Mouse (Mus musculus) MEL (cell line): Measurements from ENCODE around the gene Msantd2. TPM values are rescaled to one million over a fixed set of nuclear protein-coding genes. Genes with fewer than 3 reads are reported as not detected.

Source experiments
- DNase-seq: peaks from one replicate; pipeline ENCODE4 v3.0.0; 2011; ENCODE audit warnings: low read depth, low spot score
- H3K27ac ChIP-seq: 2 replicates; pipeline ENCODE4 v1.5.1; 2012; ENCODE audit warnings: low read depth, mild to moderate bottlenecking, control low read depth, low read length, moderate library complexity; ENCODE audit not compliant: control insufficient read depth
- H3K27me3 ChIP-seq, 2 experiments: fragments of 150-350 bp in 1 of 2; sonication (generic) in 1 of 2; 2 replicates each; pipeline ENCODE4 v1.6.1; 2012; ENCODE audit warnings: low read length in 2 of 2, mild to moderate bottlenecking in 2 of 2, improper control_type of control experiment in 1 of 2, moderate library complexity in 1 of 2; ENCODE audit not compliant: insufficient read depth in 2 of 2, control insufficient read depth in 1 of 2
- H3K36me3 ChIP-seq, 2 experiments: 2 replicates each; pipeline ENCODE4 v1.6.1; 2012 to 2014; ENCODE audit warnings: low read length in 2 of 2, improper control_type of control experiment in 1 of 2, inconsistent platforms in 1 of 2, mild to moderate bottlenecking in 1 of 2; ENCODE audit not compliant: insufficient read depth in 2 of 2, control insufficient read depth in 1 of 2
- H3K4me1 ChIP-seq, 2 experiments: fragments of 150-350 bp in 1 of 2; sonication (generic) in 1 of 2; 2 replicates each; pipeline ENCODE4 v1.6.1; 2012; ENCODE audit warnings: low read length in 2 of 2, improper control_type of control experiment in 1 of 2, mild to moderate bottlenecking in 1 of 2; ENCODE audit not compliant: insufficient read depth in 2 of 2, control insufficient read depth in 1 of 2
- H3K4me3 ChIP-seq, 2 experiments: fragments of 150-350 bp in 1 of 2; sonication (generic) in 1 of 2; 2 replicates each; pipeline ENCODE4 v1.5.1; 2012; ENCODE audit warnings: low read depth in 2 of 2, low read length in 2 of 2, mild to moderate bottlenecking in 2 of 2, moderate library complexity in 2 of 2, control low read depth in 1 of 2, improper control_type of control experiment in 1 of 2; ENCODE audit not compliant: control insufficient read depth in 1 of 2, insufficient read depth in 1 of 2
- H3K79me2 ChIP-seq: 2 replicates; pipeline ENCODE4 v1.6.1; 2012; ENCODE audit warnings: mild to moderate bottlenecking, low read length, moderate library complexity; ENCODE audit not compliant: control insufficient read depth, poor library complexity, insufficient read depth
- H3K9ac ChIP-seq: 2 replicates; pipeline ENCODE4 v1.6.1; 2012; ENCODE audit warnings: low read depth, mild to moderate bottlenecking, control low read depth, low read length, moderate library complexity; ENCODE audit not compliant: control insufficient read depth, poor library complexity, severe bottlenecking
- H3K9me3 ChIP-seq: fragments of 150-350 bp; sonication (generic); replicated peaks from 2 replicates; pipeline ENCODE4 v1.6.1; 2012; ENCODE audit warnings: mild to moderate bottlenecking, low read length, improper control_type of control experiment, moderate library complexity; ENCODE audit not compliant: insufficient read depth
- EP300 ChIP-seq, 2 experiments: IDR thresholded peaks; 2 replicates each; pipeline ENCODE4 v1.6.1; 2011; ENCODE audit warnings: improper control_type of control experiment in 2 of 2, low read length in 2 of 2, low read depth in 1 of 2, mild to moderate bottlenecking in 1 of 2
- GATA1 ChIP-seq: IDR thresholded peaks from 2 replicates; pipeline ENCODE4 v1.6.1; 2011; ENCODE audit warnings: low read depth, low read length, improper control_type of control experiment
- JUND ChIP-seq: IDR thresholded peaks from 2 replicates; pipeline ENCODE4 v1.6.1; 2011; ENCODE audit warnings: low read depth, mild to moderate bottlenecking, improper control_type of control experiment, low read length
- MXI1 ChIP-seq: IDR thresholded peaks from 2 replicates; pipeline ENCODE4 v1.6.1; 2011; ENCODE audit warnings: mild to moderate bottlenecking, low read depth, low read length, improper control_type of control experiment
- MYC ChIP-seq: IDR thresholded peaks from 2 replicates; pipeline ENCODE4 v1.6.1; 2011; ENCODE audit warnings: low read depth, mild to moderate bottlenecking, low read length, improper control_type of control experiment, moderate library complexity
- POLR2A ChIP-seq, 2 experiments: IDR thresholded peaks; 2 replicates each; pipeline ENCODE4 v1.6.1; 2011 to 2012; ENCODE audit warnings: low read length in 2 of 2, mild to moderate bottlenecking in 2 of 2, control low read depth in 1 of 2, improper control_type of control experiment in 1 of 2, low read depth in 1 of 2, moderate library complexity in 1 of 2; ENCODE audit not compliant: control insufficient read depth in 1 of 2, insufficient read depth in 1 of 2, poor library complexity in 1 of 2
- POLR2AphosphoS2 ChIP-seq: IDR thresholded peaks from 2 replicates; pipeline ENCODE4 v1.6.1; 2011; ENCODE audit warnings: low read length, improper control_type of control experiment
- RAD21 ChIP-seq: IDR thresholded peaks from 2 replicates; pipeline ENCODE4 v1.6.1; 2011; ENCODE audit warnings: mild to moderate bottlenecking, low read depth, low read length, improper control_type of control experiment
- RCOR1 ChIP-seq: IDR thresholded peaks from 2 replicates; pipeline ENCODE4 v1.6.1; 2012; ENCODE audit warnings: low read depth, mild to moderate bottlenecking, inconsistent platforms, low read length, improper control_type of control experiment
- TAL1 ChIP-seq: IDR thresholded peaks from 2 replicates; pipeline ENCODE4 v1.6.1; 2012; ENCODE audit warnings: mild to moderate bottlenecking, inconsistent platforms, low read length, moderate library complexity, mixed read lengths
- TCF12 ChIP-seq: IDR thresholded peaks from 2 replicates; pipeline ENCODE4 v1.6.1; 2014; ENCODE audit warnings: low read depth, mild to moderate bottlenecking, inconsistent platforms, low read length, improper control_type of control experiment, moderate library complexity
- USF1 ChIP-seq: IDR thresholded peaks from 2 replicates; pipeline ENCODE4 v1.6.1; 2014; ENCODE audit warnings: low read depth, mild to moderate bottlenecking, inconsistent platforms, low read length, improper control_type of control experiment, moderate library complexity
- ZNF384 ChIP-seq: IDR thresholded peaks from 2 replicates; pipeline ENCODE4 v1.6.1; 2012; ENCODE audit warnings: low read depth, mild to moderate bottlenecking, inconsistent platforms, low read length, improper control_type of control experiment
- polyA plus RNA-seq, 2 experiments: library from polyadenylated mRNA; stranded (reverse) in 1 of 2; unstranded in 1 of 2; fragments of >175 nt in 1 of 2; fragments of >200 nt in 1 of 2; gene quantifications; 2 replicates each; pipeline versions ENCODE4 v1.2.1 to v1.2.4; 2012; ENCODE audit warnings: low replicate concordance in 2 of 2, low read depth in 1 of 2; ENCODE audit not compliant: insufficient read length in 2 of 2, insufficient read depth in 1 of 2, missing spikeins in 1 of 2
- total RNA-seq: library from RNA; depleted of rRNA; stranded (reverse); fragments of 300-350 nt; gene quantifications from 2 replicates; pipeline ENCODE4 v1.2.3, GENCODE M21; 2012

The Msantd2 gene
- total and polyA plus RNA-seq, 3 experiments, result 15.5 to 26.2 TPM; not detected in 1

DNA sequence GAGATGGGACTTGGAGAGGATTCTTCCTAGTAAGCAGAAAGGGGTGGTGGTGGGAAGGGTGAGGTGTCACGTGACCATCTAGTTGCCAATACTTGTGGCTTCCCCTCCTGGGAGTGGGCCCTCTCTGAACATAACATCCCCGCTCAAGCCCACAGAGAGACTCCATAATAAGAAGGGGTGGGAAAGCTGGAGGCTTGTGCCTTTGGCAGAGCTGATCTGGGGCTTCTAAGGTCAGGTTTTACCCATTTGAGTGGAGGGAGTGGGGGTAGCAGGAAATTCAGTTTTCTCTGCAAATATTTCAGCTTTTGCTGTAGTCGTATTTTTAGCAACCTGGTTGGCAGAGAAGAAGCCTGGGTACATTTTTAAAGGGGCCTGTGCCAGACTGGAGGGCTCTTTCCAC is 67.2 kb downstream of the Msantd2 start:
- Histone ChIP-seq H3K9ac (no peak overlapping the region), H3K27me3 (no peaks in the 10 kb centered on the region)
- no peak for DNase-seq
- 0 out of 2 replicates have a peak, but pooled peaks have one; percentile 15 for TF ChIP-seq USF1
- no peak for TF ChIP-seq RCOR1
- TF ChIP-seq, all 39 proteins: peak for 1
- no peaks in the 10 kb centered on the region for H3K9me3 ChIP-seq
- no peak overlapping the region for H3K27ac ChIP-seq
- no peak overlapping the region for H3K4me3 ChIP-seq
- peaks cover 0 to 24% of the 10 kb centered on the region in 2 experiments; a peak in 2 of 4 replicates for H3K36me3 ChIP-seq
- no peaks in the 10 kb centered on the region for H3K79me2 ChIP-seq
- peaks cover 6 to 33% of the 10 kb centered on the region in 2 experiments for H3K4me1 ChIP-seq

DNA sequence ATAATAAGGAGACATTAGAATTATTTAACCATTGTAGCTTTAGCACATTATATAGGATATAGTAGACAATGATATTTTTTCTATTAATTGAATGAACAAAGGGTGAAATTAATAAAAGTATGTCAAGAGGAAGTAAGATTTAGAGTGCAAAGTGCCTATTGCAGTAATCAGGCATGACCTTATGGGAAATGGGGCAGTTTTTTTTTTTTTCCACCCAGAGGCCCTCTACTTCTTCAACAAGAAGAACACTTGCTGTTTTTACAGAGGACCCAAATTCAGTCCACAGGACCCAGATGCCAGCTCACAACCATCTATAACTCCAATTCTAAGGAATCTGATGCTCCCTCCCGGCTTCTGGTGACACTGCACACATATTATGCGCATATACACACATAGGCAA is 71.5 kb downstream of the Msantd2 start:
- DNase-seq, result peak; percentile 58
- Histone ChIP-seq H3K4me3 (no peak overlapping the region), H3K9ac (no peak overlapping the region), H3K27ac (no peak overlapping the region), H3K9me3 (no peaks in the 10 kb centered on the region), H3K79me2 (no peaks in the 10 kb centered on the region), H3K36me3 (peaks cover 0 to 21% of the 10 kb centered on the region in 2 experiments; a peak in 2 of 4 replicates), H3K27me3 (no peaks in the 10 kb centered on the region), H3K4me1 (peaks cover 4 to 16% of the 10 kb centered on the region in 2 experiments)
- TF ChIP-seq GATA1, result no peak
- no peak for TF ChIP-seq JUND
- TF ChIP-seq TAL1, result peak; percentile 42
- no peak for TF ChIP-seq POLR2A (IDR thresholded peaks at IDR 0.05; ENCODE audit: control insufficient read depth in 1 of 2, insufficient read depth in 1 of 2, low read depth in 1 of 2, low read length in 2 of 2, poor library complexity in 1 of 2)
- TF ChIP-seq MXI1, result no peak
- TF ChIP-seq ZNF384, result peak; percentile 88
- peak in 1 of 2 experiments; percentile 57; a peak in 1 of 4 replicates for TF ChIP-seq EP300 (IDR thresholded peaks at IDR 0.05; ENCODE audit: low read depth in 1 of 2, low read length in 2 of 2)
- no peak for TF ChIP-seq RAD21

DNA sequence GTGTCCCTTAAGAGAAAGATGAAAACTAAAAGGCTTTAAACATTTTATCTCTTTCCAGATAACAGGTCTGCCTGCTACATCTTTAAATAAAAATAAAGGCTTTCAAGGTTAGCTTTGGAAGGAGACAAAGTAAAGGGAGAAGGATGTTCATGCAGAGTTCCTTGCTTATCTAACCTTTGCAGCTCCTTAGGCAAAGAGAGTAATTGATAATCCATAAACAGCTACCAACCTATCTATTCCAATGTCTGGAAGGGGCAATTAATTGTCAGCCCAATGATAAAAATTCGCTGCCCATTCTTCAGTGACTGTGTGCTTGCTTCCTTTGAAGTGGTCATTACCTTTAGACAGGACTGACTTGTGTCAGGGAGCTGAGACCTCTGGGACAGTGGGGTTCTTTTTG is 74.7 kb downstream of the Msantd2 start:
- no peaks in the 10 kb centered on the region for H3K27me3 ChIP-seq
- peaks cover 0 to 40% of the 10 kb centered on the region in 2 experiments; a peak in 2 of 4 replicates for H3K36me3 ChIP-seq
- H3K4me1 ChIP-seq, result peaks cover 19 to 37% of the 10 kb centered on the region in 2 experiments
- no peak overlapping the region for H3K4me3 ChIP-seq
- no peak for TF ChIP-seq MYC
- TF ChIP-seq GATA1, result peak; percentile 70
- no peak for TF ChIP-seq USF1
- no peak for TF ChIP-seq POLR2AphosphoS2
- TF ChIP-seq TCF12, result peak; percentile 68
- no peak for TF ChIP-seq JUND
- TF ChIP-seq RCOR1, result no peak
- peak; percentile 78 to 82 for TF ChIP-seq EP300 (IDR thresholded peaks at IDR 0.05; ENCODE audit: low read depth in 1 of 2, low read length in 2 of 2)
- TF ChIP-seq TAL1, result peak; percentile 72
- H3K9me3 ChIP-seq, result no peaks in the 10 kb centered on the region
- no peaks in the 10 kb centered on the region for H3K79me2 ChIP-seq
- no peak overlapping the region for H3K9ac ChIP-seq
- no peak overlapping the region for H3K27ac ChIP-seq
- DNase-seq, result peak; percentile 18
